Mouse (Mus musculus) mesoderm, embryonic 11.5 days (tissue): ENCODE measurements around the gene Prkch.
A peak's percentile ranks its signal among the peaks of the same experiment; 100 is the strongest.
"Not testable (repeated sequence)": the region's sequence is repeated elsewhere in the genome, so short reads cannot be mapped to it uniquely, and the experiment has no call there.

Experiments
- DNase-seq: peaks from one replicate; pipeline ENCODE4 v3.0.0-alpha.2; 2012; ENCODE audit warnings: low read depth, low spot score

The Prkch gene

DNA sequence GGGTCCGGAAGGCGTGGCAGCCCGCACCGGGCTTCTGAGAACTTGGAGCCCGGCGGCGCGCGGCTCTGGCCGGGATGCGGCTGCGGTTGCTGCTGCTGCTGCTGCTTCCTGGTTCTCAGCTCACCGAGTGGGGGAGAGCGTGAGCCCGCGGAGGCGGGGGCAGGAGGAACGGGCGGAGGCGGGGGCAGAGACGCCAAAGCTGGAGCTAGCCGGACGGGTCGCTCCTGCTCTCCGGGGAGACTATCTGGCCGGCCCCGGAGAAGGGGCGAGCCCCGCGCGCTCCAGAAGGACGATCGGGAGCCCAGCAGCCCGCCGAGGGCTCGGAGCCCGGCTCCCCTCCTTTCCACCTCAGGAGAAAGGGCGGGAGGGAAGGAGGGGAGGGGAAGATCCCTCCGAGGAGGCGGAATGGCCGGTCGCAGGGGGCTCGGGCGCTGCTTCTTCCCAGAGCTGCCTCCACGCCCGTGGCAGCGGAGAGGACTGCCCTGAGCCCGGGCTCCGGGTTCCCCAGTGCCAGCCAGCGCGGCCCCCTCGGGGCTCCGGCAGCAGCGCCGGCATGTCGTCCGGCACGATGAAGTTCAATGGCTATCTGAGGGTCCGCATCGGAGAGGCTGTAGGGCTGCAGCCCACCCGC is at the start of gene Prkch:
Gene Prkch (plus strand): TSS at position 187 of the 631 bp plus-strand sequence.
- peak; percentile 85 for DNase-seq

DNA sequence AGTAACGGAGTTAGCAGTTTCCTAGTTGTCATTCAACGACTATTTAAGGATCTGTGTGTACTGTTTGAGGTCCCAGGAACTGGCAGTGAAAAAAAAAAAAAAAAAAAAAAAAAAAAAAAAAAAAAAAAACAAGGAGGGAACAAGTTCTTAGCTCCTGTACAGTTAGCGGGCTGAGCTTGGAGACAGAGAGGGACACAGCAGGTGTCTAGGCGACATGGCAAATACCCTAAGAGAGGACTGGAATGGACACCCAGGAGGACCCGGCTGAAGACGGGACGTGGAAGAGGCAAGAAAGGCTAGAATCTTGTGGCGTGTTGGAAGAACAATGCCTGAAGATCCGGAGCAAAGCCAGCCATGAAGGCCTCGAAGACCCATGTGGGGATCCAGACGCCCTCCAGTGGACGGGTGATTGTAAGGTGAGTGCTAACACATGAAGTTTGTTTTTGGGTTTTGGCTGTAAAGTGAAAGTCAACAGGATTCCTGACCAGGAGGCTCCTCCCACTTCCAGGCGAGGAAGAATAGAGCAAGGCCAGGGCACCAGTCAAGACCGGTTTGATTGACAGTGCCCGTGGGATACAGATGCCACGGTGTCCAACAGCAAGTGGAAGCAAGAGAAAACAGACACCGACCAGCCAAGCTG is 47.0 kb upstream of the Prkch start:
- DNase-seq = no peak

DNA sequence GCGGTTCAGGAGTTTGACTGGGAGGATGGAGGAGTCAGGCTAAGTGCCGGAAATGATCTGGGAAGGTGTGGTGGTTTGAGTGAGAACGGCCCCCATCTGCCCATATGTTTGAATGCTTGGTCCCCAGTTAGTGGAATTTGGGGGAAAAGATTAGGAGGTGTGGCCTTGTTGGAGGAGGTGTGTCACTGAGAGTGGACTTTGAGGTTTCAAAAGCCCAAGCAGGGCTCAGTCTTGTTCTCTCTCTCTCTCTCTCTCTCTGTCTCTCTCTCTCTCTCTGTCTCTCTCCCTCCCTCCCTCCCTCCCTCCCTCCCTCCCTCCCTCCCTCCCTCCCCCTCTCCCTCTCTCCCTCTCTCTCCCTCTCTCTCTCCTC is 46.5 kb upstream of the Prkch start:
- DNase-seq = not testable (repeated sequence)

DNA sequence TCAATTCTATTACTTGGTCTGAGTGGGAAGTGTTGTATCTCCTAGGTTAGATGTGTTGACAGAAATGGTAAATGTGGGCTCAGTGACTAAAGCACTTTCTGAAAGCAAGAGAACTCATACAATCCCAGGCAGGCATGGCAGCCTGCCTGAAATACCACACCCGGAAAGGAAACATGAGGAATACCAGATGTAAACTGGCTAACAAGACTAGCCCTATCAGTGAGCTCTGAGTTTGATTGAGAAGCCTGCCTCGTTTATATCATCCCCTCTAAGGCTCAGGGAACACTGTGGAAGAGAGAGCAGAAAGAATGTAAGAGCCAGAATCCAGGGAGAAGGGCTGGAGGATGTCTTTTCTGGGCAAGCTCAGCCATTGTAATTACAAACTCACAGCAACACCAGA is 45.4 kb upstream of the Prkch start:
- no peak for DNase-seq

DNA sequence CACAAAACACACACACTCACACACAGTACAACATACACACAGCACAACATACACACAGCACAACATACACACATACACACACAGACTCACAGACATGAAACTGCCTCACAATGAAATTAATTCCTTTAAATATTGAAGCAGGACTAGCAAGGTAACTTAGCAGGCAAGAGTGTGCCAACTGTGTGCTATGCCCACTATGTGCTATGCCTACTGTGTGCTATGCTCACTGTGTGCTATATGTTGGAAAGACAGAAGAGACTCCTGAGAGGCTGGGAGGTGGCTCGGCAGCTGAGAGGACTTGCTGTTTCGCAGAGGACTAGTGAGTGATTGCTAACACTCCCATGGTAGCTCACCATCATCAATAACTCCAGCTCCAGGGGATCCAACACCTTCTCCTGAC is 44.2 kb upstream of the Prkch start:
- no peak for DNase-seq

- DNase-seq = no peak
Measured at GRCm38 (mm10) chr12:73543191-73543590, 41.4 kb upstream of the Prkch start.

GRCm38 (mm10) chr12:73544736-73545671 is 39.6 kb upstream of the Prkch start:
- no peak for DNase-seq

- DNase-seq = peak; percentile 54
Measured at GRCm38 (mm10) chr12:73545672-73546085, 38.9 kb upstream of the Prkch start.

DNA sequence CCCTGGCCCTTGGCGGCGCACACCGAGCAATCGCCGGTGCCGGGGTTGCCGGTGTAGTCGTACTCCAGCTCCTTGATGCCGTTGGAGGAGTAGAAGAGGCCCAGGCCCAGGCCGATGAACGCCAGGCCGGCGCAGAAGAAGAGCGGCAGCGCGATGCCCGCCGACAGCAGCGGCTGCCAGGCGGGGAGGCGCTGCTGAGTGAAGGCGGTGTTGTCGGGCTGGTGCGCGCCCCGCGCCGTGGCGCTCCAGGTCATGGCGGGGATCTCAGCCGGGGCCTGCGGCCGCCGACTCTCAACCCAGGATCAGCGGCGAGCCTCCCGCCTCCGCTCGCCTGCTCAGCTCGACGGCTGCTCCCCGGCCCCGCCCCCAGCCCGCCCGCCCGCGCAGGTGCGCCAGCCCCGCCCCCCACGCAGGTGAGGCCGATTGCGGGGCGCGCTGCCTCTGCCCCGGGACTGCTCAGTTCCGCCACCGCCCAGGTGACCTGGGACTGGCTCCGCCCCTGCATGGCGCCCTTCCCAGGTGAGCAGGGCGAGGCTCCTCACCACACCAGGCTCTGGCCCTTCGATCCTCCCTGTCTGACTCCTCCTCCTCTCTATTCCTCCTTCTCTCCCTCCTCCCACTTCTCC is 38.4 kb upstream of the Prkch start, which contains the start of gene Tmem30b:
Gene Tmem30b (minus strand): TSS at position 307 of the 626 bp plus-strand sequence.
- no peak for DNase-seq

GRCm38 (mm10) chr12:73547646-73548045 is 37.0 kb upstream of the Prkch start:
- DNase-seq = no peak

DNA sequence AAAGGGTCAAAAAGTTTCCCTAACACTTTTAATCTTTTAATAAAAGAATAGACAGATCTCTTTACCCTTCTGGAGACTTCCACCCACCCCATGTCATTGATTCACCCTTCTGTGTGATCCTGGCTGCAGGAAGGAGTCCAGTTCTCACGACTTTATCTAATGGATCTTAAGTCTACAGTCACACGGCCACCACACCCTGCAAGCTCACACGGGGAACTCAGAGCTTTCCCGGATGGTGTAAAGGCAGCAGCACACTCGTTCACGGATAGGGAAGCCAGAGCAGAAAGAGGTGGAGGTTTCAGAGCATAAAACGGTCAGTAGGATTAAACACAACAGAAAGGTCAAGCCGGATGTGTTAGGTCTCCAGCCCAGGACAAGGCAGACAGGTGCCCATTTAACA is 36.3 kb upstream of the Prkch start:
- no peak for DNase-seq

DNA sequence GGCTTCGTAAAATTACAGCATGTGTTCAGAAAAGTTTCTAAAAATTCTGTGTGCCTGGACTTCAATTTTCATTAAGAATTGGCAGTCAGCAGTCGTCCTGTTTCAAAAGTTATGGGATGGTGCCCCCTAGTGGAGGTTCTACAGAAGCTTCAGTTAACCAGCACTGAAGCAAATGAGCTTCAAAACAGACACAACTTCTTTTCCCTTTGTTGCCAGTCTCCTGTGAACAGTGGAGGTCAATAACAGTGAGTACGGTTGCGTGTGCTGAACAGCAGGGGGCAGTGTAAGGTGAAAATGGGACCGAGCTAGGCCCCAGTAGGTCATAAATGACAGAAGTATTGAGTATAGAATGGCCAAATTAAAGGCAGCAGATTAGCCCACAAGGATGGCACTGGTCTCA is 30.4 kb upstream of the Prkch start:
- peak; percentile 84 for DNase-seq

GRCm38 (mm10) chr12:73558525-73559195 is 25.9 kb upstream of the Prkch start:
- no peak for DNase-seq

GRCm38 (mm10) chr12:73560091-73560490 is 24.5 kb upstream of the Prkch start:
- no peak for DNase-seq

DNA sequence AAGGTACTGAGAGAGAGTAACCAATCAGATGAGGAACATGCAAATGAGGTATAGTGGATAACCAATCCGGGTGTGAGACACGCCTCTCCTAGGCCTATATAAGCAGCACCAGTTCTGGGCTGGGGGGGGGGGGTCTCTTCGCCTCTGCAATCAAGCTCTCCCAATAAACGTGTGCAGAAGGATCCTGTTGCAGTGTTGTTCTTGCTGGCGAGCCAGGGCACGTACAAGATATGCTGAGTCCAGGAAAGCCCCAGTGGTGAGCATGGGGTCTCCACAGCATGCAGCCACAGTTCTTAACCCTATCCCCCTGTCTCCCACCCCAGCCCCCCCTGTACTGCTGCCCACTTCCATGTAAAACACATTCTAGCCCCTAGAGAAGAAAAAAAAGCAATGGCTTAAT is 21.5 kb upstream of the Prkch start:
- not testable (repeated sequence) for DNase-seq

- DNase-seq = no peak
Measured at GRCm38 (mm10) chr12:73564176-73564575, 20.4 kb upstream of the Prkch start.

- DNase-seq = peak; percentile 65
Measured at GRCm38 (mm10) chr12:73564795-73565619, 19.6 kb upstream of the Prkch start.

DNA sequence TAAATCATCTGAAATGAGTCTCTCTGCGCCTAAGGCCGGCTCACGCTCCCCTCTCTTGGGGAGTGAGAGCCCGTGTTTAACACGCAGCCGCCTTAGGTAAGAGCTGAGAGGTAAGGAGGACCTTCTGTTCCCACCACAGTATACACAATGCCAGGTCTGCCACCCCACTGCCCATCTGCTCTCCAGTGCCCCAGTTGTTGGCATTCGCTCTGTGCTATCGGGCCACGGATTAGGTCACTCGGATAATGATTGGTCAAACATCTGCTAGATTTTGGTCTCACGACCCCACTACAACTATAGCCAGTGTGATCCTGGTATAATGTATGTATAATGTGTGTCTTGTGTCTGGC is 19.0 kb upstream of the Prkch start:
- DNase-seq = no peak

GRCm38 (mm10) chr12:73574632-73575031 is 10.0 kb upstream of the Prkch start:
- DNase-seq = no peak

GRCm38 (mm10) chr12:73578141-73578540 is 6.5 kb upstream of the Prkch start:
- no peak for DNase-seq

- DNase-seq = no peak
Measured at GRCm38 (mm10) chr12:73580811-73581210, 3.8 kb upstream of the Prkch start.
